Mouse (Mus musculus) CD4-positive helper T cell, adult 2 months (primary cell): Measurements from ENCODE around the gene Lca5.

Experiments used
- DNase-seq: peaks from one replicate; pipeline ENCODE4 v3.0.0-alpha.2; 2012; ENCODE audit warnings: low read depth, missing footprints, low spot score

Gene Lca5

DNA sequence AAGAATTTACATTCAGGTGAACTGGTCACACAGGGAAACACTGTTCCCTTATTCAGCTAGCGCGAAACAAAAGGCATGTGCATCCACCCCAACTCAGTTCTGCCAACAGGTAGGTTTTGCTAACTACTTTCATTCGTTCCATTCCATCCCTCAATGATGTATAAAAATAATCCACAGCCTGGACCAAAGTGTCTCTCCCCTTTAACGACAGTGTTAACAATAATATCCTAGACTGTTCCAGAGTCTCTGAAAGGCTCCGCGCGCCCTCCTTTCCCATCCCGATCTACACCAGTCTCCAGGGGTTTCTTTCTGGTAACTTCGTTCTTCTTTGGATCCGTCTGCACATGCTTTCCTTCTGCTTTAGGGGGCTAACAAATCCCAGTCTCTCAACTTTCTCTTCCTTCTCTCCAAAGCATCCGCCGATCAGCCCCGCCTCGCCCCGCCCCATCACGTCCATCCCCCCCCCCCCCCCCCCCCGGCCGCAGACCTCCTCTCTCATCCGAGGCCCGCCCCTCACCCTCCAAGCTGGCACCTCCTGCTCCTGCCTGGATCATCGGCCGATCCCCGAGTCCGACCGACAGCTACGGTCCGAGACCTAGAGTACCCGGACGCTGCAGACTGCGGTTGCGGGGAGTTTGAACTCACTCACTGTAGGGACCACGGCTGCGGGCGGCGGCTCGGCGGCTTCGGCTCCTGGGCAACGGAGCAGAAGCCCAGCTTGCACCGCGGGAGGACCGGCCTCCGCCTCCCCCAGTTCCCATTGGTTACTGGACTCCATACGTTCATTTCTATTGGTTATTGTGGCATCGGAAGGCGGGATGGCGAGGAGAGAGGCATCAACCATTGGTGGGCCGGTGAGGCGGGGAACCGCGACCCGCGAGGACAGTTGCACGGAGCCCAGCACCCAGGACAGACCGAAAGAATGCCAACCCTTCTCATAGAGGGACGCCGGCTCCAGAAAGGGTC, at the start of gene Lca5:
TSS of gene Lca5 (minus strand) at position 736 of the 966 bp plus-strand sequence.
- DNase-seq = peak; percentile 96

DNA sequence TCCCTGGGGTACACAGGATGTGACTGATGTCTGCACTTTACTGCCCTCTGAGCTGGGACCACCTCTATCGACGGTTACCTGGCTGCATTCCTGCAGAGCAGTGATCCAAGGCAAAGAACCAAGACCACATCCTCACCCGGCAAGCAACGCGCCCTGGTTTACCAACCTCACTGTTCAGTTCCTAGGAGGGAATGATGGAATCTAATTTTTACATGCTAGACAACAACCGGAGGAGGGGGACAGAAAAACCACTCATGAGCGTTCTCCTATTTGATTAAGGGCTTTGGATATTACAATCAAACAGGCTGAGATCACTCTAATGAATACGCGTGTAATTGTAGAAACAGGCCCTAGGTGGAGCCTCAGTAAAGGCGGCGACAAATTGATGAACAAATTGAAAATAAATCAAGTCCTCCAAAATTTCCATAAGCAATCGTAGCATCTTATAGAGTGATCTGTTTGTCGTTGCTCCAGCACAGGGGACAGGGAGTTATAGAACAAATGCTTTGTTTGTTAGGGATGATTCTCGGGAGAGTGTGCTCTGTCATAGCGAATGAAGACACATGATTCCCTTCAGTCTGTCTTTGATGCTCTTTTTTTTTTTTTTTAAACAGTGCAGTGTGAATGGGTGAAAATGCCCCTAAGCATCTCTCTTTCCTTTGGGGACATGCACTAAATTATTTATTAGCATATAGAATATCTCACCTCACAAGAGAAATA, 47.7 kb upstream of the Lca5 start:
- no peak for DNase-seq

DNA sequence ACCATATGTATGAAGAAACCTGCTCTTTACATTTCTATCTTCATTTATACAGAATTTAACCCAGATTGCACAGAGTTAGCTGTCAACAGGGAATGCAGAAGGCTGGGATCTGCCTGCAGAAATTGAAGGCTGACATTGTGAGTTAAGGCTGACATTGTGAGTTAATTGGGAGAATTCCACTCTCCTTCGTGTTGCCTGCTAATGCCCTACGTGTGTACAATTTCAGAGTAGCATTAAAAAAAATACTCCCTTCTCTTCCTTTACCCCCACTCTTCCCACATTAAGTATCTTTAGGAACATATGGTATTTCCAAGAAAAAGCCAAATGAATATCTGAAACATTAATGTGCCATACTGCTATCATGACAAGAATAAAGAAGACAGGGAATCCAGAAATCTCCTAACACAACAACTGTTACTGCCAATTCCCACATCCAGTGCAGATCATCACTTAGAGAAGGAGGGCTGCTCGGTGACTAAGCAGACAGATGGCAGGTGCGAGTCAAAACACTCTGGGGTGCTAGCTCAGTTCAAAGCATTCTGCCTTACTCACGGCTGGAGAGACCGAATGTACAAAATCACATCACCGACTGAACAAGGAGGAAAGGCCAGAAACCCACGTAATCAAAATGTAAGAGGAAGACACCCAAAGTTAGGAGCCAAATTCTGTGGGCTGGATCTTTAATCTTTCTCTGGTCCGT, 47.0 kb upstream of the Lca5 start:
- no peak for DNase-seq

DNA sequence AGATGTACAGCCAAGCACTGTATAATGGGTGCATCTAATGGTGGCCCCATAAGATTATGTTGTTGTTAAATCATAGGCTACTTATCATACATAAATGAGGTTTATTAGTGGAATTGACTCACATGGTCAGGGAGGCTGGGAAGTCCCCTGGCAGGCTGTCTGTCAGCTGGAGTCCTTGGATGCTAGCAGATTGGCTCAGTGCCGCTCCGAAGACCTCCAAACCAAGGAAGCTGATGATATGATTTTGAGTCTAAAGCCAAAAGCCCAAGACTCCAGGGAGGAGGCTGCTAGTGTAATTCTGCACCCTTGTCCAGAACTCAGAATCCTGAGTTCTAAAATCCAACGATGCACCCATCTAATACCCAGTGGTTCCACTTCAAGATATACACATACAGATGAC, 45.0 kb upstream of the Lca5 start:
- no peak for DNase-seq

DNA sequence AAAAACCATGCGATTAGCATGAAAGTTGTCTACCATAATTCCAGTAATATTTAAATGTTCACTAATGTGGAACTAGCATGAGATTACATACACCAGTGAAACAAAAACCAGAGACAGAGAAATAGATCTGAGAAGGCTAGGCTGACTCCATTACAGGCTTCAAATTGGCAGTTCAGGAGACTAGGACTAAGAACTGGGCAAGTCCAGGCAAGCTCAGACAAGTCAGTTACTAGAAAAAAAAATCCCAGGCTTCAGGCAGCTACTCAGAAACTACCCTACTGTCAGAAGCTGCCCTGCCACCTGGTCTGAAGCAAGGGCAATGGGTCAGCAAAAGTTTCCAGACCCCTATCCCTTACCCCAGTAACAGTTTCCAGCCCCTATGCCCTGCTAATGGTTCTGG, 44.4 kb upstream of the Lca5 start:
- DNase-seq = no peak

DNA sequence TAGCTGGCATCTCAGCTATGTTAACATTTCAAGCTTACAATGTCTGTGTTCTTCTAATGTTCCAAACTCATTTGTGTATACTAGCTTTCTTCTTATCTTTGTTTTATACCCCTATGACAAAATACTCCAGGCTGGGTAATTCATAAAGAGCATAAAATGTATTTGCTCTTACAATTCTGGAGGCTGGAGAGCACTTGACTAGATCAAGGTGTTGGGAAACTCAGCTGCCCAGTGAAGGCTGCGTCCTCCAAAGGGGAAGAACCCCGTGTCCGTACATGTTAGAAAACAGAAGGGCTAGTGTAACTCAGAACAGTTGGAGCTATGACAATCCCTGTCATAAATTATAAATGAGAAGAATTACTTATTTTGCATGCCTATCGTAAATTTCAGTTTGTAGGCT, 42.5 kb upstream of the Lca5 start:
- no peak for DNase-seq

DNA sequence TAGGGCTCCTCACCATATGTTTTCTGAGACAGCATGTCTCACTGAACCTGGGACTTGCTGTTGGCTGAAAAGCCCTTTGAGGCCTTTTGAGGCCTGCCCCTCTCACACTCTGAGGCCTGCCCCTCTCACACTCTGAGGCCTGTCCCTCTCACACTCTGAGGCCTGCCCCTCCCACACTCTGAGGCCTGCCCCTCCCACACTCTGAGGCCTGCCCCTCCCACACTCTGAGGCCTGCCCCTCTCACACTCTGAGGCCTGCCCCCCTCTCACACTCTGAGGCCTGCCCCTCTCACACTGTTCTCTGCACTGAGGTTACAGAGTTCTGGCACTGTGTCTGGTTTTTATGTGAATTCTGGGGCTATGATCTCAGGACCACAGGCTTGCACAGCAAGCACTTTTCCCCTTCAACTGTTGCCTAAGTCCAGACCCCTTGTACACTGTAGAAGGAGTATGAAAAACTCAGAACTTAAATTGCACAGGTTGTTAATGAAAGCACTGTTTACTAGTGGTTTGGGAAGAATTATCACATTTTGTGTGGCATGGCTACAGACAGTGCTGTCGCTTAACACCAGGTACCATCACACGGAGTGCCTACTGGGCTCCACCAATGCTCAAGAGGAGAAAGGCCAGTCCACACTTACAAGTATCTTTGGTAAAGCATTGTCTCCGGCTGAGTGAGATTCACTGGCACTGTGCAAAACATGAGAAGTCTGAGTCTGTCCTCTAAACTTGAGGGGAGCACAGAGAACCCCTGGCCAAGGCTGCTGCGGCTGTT, 41.4 kb upstream of the Lca5 start:
- DNase-seq = no peak

DNA sequence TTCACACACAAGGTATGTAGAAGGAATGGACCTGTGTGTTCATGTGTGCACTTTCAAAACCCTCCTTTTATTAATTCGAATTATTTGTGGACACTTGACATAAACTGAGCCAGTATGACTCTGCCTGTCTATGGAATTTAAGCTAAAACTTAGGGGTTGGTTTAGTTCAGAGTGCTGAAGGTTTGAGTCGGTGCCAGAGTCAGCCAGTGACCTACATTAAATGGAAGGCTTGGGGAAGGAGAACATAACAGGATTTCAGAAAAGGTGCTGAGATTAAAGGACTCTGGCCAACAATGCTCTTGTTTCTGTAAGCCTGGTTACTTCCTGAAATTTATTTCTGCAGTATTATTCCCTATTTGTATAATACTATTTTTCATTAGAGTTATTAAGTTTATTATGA, 28.9 kb upstream of the Lca5 start:
- DNase-seq = no peak

DNA sequence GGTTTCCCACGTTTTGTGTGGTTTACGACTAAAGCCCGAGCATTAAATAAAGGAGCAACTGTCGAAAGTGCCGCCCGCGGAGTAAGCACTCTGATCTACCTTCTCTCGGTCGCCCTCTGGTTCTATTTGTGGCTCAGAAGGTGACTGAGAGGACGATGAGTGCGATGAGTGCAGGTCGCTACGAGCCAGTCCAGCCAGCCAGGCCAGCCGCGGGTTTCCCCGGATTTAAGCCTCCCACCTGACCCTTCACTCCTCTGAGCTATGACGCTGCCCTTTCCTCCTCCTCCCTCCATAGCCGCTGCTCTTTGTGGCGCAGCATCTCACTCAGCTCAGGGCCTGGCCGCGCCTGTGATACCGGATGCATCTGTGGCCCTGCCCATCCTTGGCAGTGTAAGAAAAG, 6.8 kb upstream of the Lca5 start:
- DNase-seq = peak; percentile 53

DNA sequence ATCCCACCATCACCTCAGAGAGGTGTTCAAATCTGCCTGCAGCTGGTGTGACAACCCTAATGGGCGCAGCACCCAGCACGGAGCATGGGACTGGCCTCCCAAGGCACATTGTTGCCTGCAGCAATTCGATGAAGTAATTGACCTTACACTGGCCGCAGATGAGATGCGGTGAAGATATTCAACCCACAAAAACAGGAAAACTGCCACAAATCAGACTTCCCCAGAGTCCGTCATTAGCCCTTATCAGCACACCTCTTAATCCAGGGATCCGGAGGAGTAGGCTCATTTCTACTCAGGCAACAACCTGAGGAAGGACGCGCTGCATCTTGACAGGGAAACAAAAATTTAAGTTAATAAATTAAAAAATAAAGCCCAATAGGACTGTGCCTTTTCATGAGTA, 6.2 kb upstream of the Lca5 start:
- DNase-seq = no peak

DNA sequence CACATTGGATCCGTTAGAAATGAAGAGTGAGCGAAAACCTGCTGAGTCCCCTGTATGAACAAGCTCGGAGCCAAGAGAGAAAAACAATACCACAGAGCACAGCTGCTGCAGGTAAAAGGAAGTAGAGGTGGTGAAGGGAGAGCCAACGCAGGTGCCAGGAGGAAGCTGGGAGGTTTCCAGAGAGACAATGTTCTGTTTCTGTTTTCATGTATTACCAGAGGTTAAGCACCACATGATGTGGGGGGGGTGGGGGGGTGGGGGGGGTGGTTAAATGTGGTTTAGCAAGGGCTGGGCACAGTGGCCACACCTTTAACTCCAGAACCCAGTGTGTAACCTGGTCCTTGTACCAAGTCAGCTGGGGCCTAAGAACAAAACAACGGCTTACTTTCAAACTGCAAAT, 3.3 kb downstream of the Lca5 start:
- DNase-seq = peak; percentile 30

DNA sequence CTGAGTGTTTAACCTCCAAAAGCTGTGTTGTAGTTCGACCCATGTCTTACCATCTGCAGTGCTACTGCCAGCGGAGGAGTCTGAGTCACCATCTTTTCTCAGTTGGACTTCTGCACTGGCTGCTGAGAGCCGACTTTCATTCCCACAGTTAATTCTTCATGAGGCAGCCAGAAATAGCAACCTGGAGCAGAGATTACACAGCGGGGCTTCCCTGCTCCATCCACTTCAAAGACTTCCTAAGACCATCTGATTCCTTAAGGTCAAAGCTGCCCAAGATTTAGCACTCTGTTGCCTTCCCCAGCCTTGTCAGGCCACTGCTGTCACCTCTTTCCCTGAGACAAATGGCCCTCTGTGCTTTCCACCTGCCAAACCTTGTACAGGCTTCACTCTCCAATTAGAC, 6.4 kb downstream of the Lca5 start:
- no peak for DNase-seq

DNA sequence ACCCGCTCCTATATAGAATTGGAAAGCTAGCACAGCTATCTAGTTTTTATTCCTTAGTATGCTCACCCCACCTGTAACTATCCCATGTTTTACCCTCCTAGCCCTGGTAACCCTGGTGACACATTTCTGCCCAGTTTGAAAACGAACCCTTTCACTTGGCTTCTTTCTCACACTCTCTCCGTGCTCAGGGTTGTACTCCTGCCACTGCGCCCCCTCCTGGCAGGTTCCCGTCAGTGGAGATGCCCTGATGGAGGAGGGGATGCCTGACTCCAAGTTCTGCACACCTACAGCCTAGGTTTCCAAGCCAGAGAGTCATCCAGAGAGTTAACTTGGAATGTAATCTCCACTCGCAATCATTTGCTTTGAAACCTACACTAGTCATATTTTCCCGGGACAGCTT, 7.3 kb downstream of the Lca5 start:
- peak; percentile 38 for DNase-seq

DNA sequence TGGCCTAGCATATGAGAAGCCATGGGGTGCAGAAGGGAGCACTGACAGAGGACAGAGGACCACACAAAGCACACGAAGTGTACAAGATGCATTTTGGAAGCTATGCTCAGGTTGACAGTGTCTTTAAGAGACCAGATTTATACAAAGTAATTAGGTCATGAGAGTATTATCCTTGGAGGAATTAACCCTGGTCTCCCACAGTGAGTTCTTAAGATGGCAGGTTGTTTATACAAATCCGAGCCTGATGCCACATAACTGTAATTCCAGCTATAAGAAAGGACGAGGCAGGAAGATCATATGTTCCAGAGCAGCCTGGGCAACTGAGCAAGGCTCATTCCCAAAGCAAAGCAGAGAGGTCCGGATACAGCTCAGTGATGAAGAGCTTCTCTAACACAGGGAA, 13.0 kb downstream of the Lca5 start:
- no peak for DNase-seq

DNA sequence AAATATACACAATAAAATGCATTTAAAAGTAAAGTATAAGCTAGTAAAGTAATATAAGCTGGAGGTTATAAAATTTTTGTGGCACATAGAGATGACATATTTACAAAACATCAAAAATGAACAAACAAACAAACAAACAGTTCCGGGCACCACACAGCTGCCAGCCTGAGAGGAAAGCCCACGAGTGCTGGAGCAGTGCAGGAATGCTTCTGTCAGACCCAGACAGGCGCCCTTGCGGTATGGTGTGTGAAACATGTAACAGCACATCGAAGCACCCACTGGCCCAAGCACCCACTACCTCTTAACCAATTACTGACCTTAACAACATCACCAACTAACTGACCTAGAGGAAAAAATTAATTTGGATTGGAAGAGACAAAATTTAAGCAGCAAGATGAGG, 22.0 kb downstream of the Lca5 start:
- DNase-seq = no peak

DNA sequence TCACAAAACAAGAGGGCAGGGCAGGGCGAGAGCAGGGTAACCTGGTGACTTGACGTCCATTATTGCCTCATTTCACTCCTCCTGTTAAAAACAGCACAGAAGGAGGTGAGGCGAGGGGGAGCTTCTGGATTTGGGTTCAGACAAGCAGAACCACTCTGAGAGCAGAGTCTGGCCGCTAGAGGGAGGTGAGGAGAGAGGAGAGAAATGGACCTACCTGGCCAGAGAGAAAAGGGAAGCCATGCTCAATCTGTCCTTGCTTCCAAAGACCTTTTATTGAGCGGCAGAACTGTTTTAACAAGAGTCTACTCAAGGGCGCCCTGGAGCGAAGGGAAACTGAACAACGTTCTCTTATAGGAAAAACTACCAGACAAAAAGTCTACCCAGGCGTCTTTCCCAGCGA, 27.9 kb downstream of the Lca5 start:
- no peak for DNase-seq

DNA sequence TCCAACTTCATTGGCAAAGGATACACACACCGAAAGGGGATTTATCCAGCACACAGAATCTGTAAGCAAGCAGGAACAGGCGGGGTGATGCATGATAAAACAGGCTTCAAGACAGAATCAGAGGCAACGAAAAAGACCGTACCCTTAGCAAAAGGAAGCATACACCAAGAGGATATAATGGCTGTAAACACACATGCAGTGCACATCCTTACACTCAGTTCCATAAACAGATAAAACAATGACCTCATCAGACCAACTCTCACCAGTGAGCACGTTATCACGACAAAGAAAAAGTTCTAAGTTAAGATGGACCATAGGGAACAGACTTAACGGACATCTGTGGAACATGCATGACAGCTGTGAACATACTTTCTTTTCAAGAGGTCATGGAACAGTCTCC, 35.8 kb downstream of the Lca5 start:
- DNase-seq = no peak

DNA sequence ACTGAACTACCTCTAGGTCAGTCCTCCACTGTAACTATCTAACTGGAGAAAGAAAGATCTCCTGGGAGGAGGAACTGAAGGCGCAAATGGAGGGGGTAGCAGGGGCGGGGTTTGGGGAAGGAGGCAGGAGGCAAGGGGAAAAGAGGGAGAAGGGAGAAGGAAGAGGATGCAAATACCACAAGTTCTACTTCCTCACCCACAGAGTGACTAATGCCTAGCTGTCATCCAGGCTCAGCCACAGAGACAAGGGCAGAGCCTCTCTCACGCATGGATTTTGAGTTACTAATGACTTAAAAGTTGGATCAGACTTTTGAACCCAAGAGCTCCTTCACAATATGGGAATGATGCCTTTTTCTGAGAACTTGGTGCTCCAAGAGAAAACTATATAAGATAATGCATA, 40.1 kb downstream of the Lca5 start:
- no peak for DNase-seq

DNA sequence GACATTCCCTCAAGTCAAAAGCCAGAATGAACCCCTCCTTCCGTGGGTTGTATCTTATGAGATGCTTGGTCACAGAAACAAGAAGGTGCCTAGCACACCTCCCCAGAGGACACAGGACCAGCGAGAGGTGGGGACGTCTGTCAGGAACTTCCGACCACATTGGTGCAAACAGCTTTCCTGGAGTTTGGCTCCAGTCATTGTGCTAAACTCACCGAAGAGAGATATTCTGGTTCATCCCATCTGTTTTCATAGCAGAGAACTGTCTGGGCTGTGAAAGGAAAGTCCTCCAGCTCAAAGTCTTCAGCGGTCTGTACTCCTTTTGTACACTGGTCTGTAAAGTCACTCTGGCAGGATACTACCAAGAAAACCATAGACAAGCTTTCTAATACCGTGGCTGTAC, 41.5 kb downstream of the Lca5 start:
- DNase-seq = no peak

DNA sequence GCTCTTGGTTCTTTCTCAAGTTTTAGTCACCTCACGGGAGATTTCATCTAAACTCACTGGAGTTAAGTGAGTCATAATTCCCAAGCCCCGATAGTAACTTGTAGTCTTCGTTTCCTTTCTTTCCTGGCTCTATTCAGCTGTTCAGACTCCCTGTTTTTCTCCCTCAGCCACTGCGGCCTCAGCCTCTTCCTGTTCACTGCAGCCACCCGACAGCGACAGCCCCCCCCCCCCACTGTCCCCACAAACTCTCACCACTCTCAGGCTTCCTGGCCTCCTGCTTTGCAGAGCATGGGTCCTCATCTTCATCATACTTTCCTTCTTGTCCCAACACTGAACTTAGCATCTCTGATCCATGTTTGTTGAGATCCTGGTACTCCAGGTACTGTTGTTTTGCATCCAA, 42.7 kb downstream of the Lca5 start:
- no peak for DNase-seq

DNA sequence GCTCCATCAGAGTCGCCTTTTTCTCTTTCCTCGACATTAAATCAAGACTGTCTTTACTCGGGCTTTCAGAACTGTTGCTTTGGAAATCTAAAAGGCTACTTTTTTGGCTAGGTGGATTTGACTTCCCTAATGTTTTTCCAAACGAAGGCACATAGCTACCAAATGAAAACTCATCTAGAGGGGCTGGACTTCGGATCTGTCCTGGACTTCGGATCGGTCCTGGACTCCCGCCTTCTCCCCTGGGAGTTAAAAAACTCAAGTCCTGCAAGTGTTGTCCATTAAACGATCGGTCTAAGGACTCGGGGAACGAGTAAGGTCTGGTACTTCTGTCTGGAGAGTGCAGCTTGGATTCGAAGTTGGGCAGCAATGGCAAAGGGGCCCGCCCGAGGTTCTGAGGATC, 45.5 kb downstream of the Lca5 start:
- no peak for DNase-seq

DNA sequence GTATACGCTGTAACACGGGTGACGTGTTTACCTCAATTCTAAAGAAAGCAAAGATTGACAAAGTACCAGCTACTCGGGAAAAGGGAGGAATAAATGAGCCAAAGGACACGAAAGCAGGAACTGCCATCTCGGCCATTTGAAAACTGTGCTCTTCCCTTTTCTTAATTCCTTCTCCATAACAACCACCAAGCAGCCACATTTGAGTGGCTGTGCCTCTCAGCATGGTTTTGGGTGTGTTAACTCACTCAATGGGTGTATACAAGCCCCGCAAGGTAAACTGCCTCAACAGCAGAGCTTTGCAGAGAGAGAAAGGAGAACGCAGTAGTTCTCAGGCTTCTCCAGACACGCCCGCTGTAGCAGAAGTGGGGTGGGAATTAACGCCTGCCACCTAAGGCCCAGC, 48.9 kb downstream of the Lca5 start:
- no peak for DNase-seq
